Mouse (Mus musculus): Measurements from ENCODE around the gene Ak2. TPM values are rescaled to one million over a fixed set of nuclear protein-coding genes. Genes with fewer than 3 reads are reported as not detected.

Gene Ak2
- polyA plus RNA-seq, 1 experiment from 2014 or later: 86.5 TPM

DNA sequence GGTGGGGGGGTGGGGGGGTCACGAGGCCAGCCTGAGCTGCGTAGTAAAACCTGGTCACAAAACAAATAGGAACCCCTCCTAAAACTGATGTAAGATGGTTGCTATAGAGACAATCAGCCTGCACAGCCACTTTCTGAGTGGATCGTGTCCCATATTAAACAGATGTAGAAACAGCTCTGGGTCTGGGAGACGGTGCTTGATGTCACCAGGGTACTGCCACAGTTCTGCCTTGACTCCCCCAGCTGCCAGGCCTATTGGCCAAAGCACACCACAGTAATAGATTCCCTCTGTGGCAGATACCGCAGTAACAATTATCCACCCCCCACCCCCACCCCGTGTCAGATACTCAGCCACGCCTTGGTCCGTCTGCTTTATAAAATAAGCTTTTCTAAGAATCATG is 6.6 kb downstream of the Ak2 start:
- Histone ChIP-seq H3K27me3 (replicated peaks; ENCODE audit: control insufficient read depth, insufficient read depth, low read length) (no peaks in the 10 kb centered on the region), H3K4me1 (ENCODE audit: control insufficient read depth, insufficient read depth, low read depth, low read length) (peaks cover 17% of the 10 kb centered on the region), H3K4me3 (ENCODE audit: low read length) (no peak overlapping the region), H3K27ac (ENCODE audit: low read depth, low read length) (no peak overlapping the region), H3K9me3 (ENCODE audit: control insufficient read depth, low read length) (no peaks in the 10 kb centered on the region), H3K36me3 (ENCODE audit: control insufficient read depth, insufficient read depth, low read length) (peaks cover 6% of the 10 kb centered on the region), H3K4me2 (ENCODE audit: low read length) (no peak overlapping the region), H3K9ac (ENCODE audit: low read depth, low read length) (no peak overlapping the region)
- no peak for ATAC-seq
- WGBS: 82% methylated on average over 8 of the region's 8 CpGs

DNA sequence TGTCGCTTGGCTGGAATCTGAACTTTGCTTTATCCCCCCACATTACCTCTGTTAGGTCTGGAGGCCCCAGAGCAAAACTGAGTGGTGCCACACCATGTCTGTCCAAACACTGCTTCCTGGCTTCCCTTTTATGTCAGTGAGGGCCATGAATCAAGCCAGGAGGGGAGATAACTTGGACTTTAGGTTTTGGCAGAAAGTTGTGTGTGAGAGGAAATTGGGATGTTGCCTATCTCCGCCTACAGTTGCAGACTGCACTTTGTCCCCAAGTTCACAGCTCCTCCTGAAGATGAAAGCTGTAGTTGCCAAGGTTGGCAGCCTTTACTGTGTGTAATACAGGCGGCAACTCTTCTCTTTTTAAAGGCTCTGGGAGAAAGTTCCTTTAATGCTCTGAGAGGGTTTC is 9.0 kb downstream of the Ak2 start:
- H3K9me3 ChIP-seq (ENCODE audit: control insufficient read depth, low read length): no peaks in the 10 kb centered on the region
- no peak overlapping the region for H3K9ac ChIP-seq (ENCODE audit: low read depth, low read length)
- ATAC-seq: no peak
- H3K27ac ChIP-seq (ENCODE audit: low read depth, low read length): no peak overlapping the region
- H3K4me2 ChIP-seq (ENCODE audit: low read length): no peak overlapping the region
- H3K36me3 ChIP-seq (ENCODE audit: control insufficient read depth, insufficient read depth, low read length): peaks cover 11% of the 10 kb centered on the region
- 98% methylated on average over 3 of the region's 3 CpGs for WGBS
- no peak overlapping the region for H3K4me3 ChIP-seq (ENCODE audit: low read length)
- no peaks in the 10 kb centered on the region for H3K4me1 ChIP-seq (ENCODE audit: control insufficient read depth, insufficient read depth, low read depth, low read length)
- H3K27me3 ChIP-seq (replicated peaks; ENCODE audit: control insufficient read depth, insufficient read depth, low read length): no peaks in the 10 kb centered on the region

DNA sequence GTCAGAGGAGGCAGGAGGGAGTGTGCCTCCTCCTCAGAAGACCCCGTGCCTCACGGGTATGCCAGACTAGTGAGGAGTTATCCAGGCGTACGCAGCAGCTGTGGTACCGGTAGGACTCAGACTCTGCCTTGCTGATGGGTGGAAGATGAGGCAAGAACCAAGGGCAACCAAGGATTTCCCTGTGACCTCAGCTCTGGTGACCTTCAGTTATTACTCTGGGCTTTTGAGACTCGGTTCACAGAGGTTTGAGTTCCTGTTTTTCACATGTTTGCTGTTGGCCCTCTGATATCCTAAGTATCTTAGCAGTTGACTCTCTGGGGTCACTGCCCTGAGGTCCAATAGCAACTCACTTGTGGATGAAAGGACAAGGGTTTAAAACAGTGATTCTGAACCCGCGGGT is 12.0 kb downstream of the Ak2 start:
- Histone ChIP-seq H3K4me2 (ENCODE audit: low read length) (no peak overlapping the region), H3K36me3 (ENCODE audit: control insufficient read depth, insufficient read depth, low read length) (peaks cover 12% of the 10 kb centered on the region), H3K9me3 (ENCODE audit: control insufficient read depth, low read length) (no peaks in the 10 kb centered on the region), H3K27me3 (replicated peaks; ENCODE audit: control insufficient read depth, insufficient read depth, low read length) (no peaks in the 10 kb centered on the region), H3K27ac (ENCODE audit: low read depth, low read length) (no peak overlapping the region), H3K4me1 (ENCODE audit: control insufficient read depth, insufficient read depth, low read depth, low read length) (no peaks in the 10 kb centered on the region), H3K9ac (ENCODE audit: low read depth, low read length) (no peak overlapping the region), H3K4me3 (ENCODE audit: low read length) (no peak overlapping the region)
- ATAC-seq: no peak
- WGBS: 85% methylated on average over 8 of the region's 8 CpGs

DNA sequence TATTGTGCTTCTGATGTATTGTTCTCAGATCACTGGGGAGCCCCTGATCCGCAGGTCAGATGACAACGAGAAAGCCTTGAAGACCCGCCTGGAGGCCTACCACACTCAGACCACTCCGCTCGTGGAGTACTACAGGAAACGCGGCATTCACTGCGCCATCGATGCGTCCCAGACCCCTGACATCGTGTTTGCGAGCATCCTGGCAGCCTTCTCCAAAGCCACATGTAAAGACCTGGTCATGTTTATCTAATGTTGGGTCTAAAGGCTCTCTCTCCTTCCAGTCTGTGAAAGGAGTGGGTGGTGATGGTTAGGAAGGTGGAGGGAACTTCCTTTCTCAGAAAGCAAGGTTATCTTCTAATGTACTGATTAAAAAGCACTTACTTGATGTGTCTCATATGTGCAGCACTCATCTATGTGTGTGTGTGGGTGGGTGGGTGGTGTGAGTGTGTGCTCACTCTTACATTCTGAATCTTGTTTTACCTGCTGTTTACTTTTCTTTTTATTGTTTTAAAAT is 16.3 kb downstream of the Ak2 start:
- Histone ChIP-seq H3K27me3 (replicated peaks; ENCODE audit: control insufficient read depth, insufficient read depth, low read length) (no peaks in the 10 kb centered on the region), H3K4me1 (ENCODE audit: control insufficient read depth, insufficient read depth, low read depth, low read length) (no peaks in the 10 kb centered on the region), H3K9ac (ENCODE audit: low read depth, low read length) (no peak overlapping the region), H3K36me3 (ENCODE audit: control insufficient read depth, insufficient read depth, low read length) (peaks cover 14% of the 10 kb centered on the region), H3K9me3 (ENCODE audit: control insufficient read depth, low read length) (no peaks in the 10 kb centered on the region), H3K4me3 (ENCODE audit: low read length) (no peak overlapping the region), H3K4me2 (ENCODE audit: low read length) (no peak overlapping the region), H3K27ac (ENCODE audit: low read depth, low read length) (no peak overlapping the region)
- ATAC-seq: no peak
- WGBS: 80% methylated on average over 12 of the region's 12 CpGs

DNA sequence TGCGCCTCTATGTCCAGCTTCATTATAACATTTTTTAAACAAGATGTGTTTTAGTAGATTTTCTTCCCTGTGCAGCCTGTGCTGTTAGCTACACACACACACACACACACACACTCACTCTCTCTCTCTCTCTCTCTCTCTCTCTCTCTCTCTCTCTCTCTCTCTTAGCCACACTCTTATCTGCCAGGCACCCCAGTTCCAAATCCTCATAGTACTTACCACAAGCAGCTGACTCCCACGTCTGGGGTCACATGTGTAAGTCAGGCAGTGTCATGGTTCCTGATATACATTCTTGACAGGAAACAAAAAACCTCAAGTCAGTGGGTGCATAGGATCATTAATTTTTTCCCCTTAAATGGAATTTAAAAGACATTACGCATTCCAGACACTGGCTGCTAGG is 16.9 kb downstream of the Ak2 start:
- Histone ChIP-seq H3K36me3 (ENCODE audit: control insufficient read depth, insufficient read depth, low read length) (peaks cover 10% of the 10 kb centered on the region), H3K4me1 (ENCODE audit: control insufficient read depth, insufficient read depth, low read depth, low read length) (no peaks in the 10 kb centered on the region), H3K9ac (ENCODE audit: low read depth, low read length) (no peak overlapping the region), H3K4me3 (ENCODE audit: low read length) (no peak overlapping the region), H3K4me2 (ENCODE audit: low read length) (no peak overlapping the region), H3K9me3 (ENCODE audit: control insufficient read depth, low read length) (no peaks in the 10 kb centered on the region), H3K27me3 (replicated peaks; ENCODE audit: control insufficient read depth, insufficient read depth, low read length) (no peaks in the 10 kb centered on the region), H3K27ac (ENCODE audit: low read depth, low read length) (no peak overlapping the region)
- ATAC-seq: no peak
- WGBS: 82% methylated on average over 3 of the region's 3 CpGs

DNA sequence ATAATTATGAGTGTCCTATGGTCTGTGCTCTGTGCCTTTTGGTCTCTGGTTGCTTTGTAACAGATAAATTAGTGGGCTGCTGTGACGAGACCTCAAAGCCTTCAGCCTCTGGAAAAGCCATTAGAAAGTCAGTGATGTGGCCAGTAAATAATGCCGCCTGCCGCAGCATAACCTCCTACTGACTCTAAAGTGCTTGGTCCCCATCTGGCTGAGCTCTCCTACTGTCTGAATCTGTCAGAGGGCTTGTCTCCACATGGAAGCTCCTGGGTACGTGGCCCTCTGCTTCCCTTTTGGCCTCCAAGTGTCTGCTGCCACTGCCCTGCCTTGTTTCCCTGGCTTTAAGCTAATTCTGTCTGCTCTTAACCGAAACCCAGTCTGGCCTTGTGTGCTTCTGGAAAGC is 17.8 kb downstream of the Ak2 start:
- Histone ChIP-seq H3K9me3 (ENCODE audit: control insufficient read depth, low read length) (no peaks in the 10 kb centered on the region), H3K36me3 (ENCODE audit: control insufficient read depth, insufficient read depth, low read length) (peaks cover 8% of the 10 kb centered on the region; the same call in 1 of the 2 replicates), H3K4me1 (ENCODE audit: control insufficient read depth, insufficient read depth, low read depth, low read length) (no peaks in the 10 kb centered on the region), H3K4me3 (ENCODE audit: low read length) (no peak overlapping the region), H3K27me3 (replicated peaks; ENCODE audit: control insufficient read depth, insufficient read depth, low read length) (no peaks in the 10 kb centered on the region), H3K4me2 (ENCODE audit: low read length) (no peak overlapping the region), H3K27ac (ENCODE audit: low read depth, low read length) (no peak overlapping the region), H3K9ac (ENCODE audit: low read depth, low read length) (no peak overlapping the region)
- WGBS: 63% methylated on average over 5 of the region's 5 CpGs
- no peak for ATAC-seq

DNA sequence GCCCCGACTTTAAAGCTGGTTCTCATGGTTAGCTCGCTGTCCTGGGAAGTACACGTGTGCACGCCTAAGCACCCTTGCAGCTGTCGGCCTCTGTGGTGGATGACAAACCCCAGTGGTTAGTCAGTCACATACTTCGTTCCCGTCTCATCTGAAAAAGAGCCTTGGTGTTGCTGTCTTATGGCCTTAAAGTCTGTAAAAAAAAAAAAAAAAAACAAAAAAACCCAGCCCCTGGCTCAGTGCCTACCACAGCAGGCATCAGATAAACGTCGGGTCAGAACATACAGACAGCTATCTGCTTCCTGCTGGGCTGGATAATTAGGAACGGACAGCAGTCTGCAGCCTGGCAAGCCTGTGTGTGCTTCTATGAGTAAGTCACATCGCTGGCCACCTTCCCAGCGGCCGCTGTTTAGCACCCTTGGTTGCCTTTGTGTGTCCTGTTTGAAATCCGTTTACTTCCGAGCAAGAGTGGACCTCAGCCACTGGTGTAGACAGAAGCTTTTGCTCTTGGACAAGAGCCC is 19.9 kb downstream of the Ak2 start:
- Histone ChIP-seq H3K9me3 (ENCODE audit: control insufficient read depth, low read length) (no peaks in the 10 kb centered on the region), H3K9ac (ENCODE audit: low read depth, low read length) (no peak overlapping the region), H3K27me3 (replicated peaks; ENCODE audit: control insufficient read depth, insufficient read depth, low read length) (no peaks in the 10 kb centered on the region), H3K27ac (ENCODE audit: low read depth, low read length) (no peak overlapping the region), H3K4me2 (ENCODE audit: low read length) (no peak overlapping the region), H3K4me3 (ENCODE audit: low read length) (no peak overlapping the region), H3K36me3 (ENCODE audit: control insufficient read depth, insufficient read depth, low read length) (peaks cover 8% of the 10 kb centered on the region; the same call in 1 of the 2 replicates), H3K4me1 (ENCODE audit: control insufficient read depth, insufficient read depth, low read depth, low read length) (no peaks in the 10 kb centered on the region)
- peak; percentile 85 for ATAC-seq
- 32% methylated on average over 15 of the region's 15 CpGs for WGBS

DNA sequence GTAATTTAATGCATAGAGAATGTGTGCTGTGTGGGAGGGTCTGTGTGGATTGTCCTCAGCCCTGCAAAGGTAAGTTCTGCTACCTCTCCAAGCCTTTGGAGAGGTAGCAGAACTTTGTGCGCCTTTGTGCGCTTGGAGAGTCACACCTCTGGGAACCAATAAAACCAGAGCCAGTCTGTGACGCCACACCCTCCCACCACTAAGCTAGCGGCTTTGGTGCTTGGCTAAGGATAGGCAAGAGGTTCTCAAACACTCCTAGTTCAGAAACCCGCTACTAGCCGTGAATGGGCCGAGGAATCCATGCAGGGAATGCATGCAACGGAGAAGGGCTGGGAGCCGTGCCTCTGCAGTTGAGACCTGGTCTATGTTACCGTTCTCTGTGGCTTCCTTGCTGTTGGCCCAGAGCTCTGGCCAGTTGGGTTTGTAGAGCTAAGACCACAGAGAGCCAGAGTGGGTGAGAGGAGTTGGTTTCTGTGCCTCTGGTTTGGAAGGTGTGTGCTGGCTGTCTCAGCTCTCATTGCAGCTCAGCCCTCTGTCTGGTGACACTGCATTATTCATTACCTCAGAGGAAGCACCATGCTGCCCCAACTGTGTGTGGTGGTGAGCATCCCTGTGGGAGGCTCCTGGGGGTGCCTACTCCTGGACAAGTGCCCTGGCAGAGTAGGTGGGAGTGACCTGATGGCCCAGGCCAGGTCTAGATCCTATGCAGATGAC is 21.6 kb downstream of the Ak2 start:
- Histone ChIP-seq H3K27me3 (replicated peaks; ENCODE audit: control insufficient read depth, insufficient read depth, low read length) (no peaks in the 10 kb centered on the region), H3K4me1 (ENCODE audit: control insufficient read depth, insufficient read depth, low read depth, low read length) (no peaks in the 10 kb centered on the region), H3K4me2 (ENCODE audit: low read length) (no peak overlapping the region), H3K27ac (ENCODE audit: low read depth, low read length) (no peak overlapping the region), H3K9me3 (ENCODE audit: control insufficient read depth, low read length) (no peaks in the 10 kb centered on the region), H3K4me3 (ENCODE audit: low read length) (no peak overlapping the region), H3K36me3 (ENCODE audit: control insufficient read depth, insufficient read depth, low read length) (peaks cover 8% of the 10 kb centered on the region; the same call in 1 of the 2 replicates), H3K9ac (ENCODE audit: low read depth, low read length) (no peak overlapping the region)
- no peak for ATAC-seq
- 65% methylated on average over 10 of the region's 10 CpGs for WGBS

DNA sequence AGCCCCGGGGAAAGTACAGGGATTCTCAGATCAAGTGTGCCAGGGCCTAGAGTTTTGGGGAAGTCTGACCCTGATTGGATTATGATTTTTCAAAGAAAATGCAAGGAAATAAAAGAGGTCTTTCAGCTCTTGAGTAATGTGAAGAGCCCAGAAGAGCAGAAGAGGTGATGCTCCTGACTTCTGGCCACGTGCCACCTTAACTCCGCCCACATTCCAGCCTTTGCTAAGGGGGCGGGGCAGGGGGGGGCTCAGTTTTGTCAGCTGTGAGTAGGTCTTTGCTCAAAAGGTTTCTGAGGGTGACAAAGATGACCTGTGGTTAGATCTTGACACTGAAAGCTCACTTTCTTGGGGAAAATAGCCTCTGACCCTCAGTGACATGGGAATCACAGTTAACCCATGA is 24.6 kb downstream of the Ak2 start:
- Histone ChIP-seq H3K27ac (ENCODE audit: low read depth, low read length) (no peak overlapping the region), H3K4me1 (ENCODE audit: control insufficient read depth, insufficient read depth, low read depth, low read length) (peaks cover 15% of the 10 kb centered on the region), H3K4me2 (ENCODE audit: low read length) (no peak overlapping the region), H3K9me3 (ENCODE audit: control insufficient read depth, low read length) (no peaks in the 10 kb centered on the region), H3K4me3 (ENCODE audit: low read length) (no peak overlapping the region), H3K36me3 (ENCODE audit: control insufficient read depth, insufficient read depth, low read length) (no peaks in the 10 kb centered on the region), H3K27me3 (replicated peaks; ENCODE audit: control insufficient read depth, insufficient read depth, low read length) (no peaks in the 10 kb centered on the region), H3K9ac (ENCODE audit: low read depth, low read length) (no peak overlapping the region)
- 31% methylated on average over 4 of the region's 4 CpGs for WGBS
- no peak for ATAC-seq
